Mouse (Mus musculus) C2C12 (cell line): ENCODE measurements around the gene Creg1. TPM values are rescaled to one million over a fixed set of nuclear protein-coding genes. Genes with fewer than 3 reads are reported as not detected.

Experiments
- H3K27me3 ChIP-seq: one replicate; pipeline ENCODE4 v1.6.1; 2011; ENCODE audit not compliant: control insufficient read depth, insufficient read depth, insufficient read length
- H3K36me3 ChIP-seq: one replicate; pipeline ENCODE4 v1.6.1; 2011; ENCODE audit not compliant: control insufficient read depth, insufficient read depth
- H3K4me3 ChIP-seq: one replicate; pipeline ENCODE4 v1.5.1; 2011; ENCODE audit warnings: mild to moderate bottlenecking, control low read depth; ENCODE audit not compliant: poor library complexity, insufficient read depth, severe bottlenecking
- H3K79me2 ChIP-seq: one replicate; pipeline ENCODE4 v1.6.1; 2011; ENCODE audit not compliant: control insufficient read depth, insufficient read depth
- H3K79me3 ChIP-seq: one replicate; pipeline ENCODE4 v1.6.1; 2011; ENCODE audit warnings: low read depth, control low read depth
- H3ac ChIP-seq: one replicate; pipeline ENCODE3; 2011; ENCODE audit warnings: low read depth; ENCODE audit not compliant: control insufficient read depth, insufficient read length
- CEBPB ChIP-seq: IDR thresholded peaks from one replicate; pipeline ENCODE4 v1.6.1; 2011; ENCODE audit warnings: low read depth, mild to moderate bottlenecking, control low read depth, moderate library complexity
- CTCF ChIP-seq: IDR thresholded peaks from one replicate; pipeline ENCODE4 v1.5.1; 2011; ENCODE audit not compliant: control insufficient read depth, insufficient read depth, insufficient read length
- FOSL1 ChIP-seq: IDR thresholded peaks from one replicate; pipeline ENCODE4 v1.8.0; 2011; ENCODE audit warnings: mild to moderate bottlenecking, low read length; ENCODE audit not compliant: poor library complexity, insufficient read depth, severe bottlenecking
- MAX ChIP-seq: IDR thresholded peaks from one replicate; pipeline ENCODE4 v1.6.1; 2011; ENCODE audit warnings: mild to moderate bottlenecking, control low read depth
- MYOD1 ChIP-seq: IDR thresholded peaks from one replicate; pipeline ENCODE4 v1.6.1; 2011; ENCODE audit warnings: low read depth; ENCODE audit not compliant: control insufficient read depth, insufficient read length
- MYOG ChIP-seq: IDR thresholded peaks from one replicate; pipeline ENCODE4 v1.6.1; 2011; ENCODE audit not compliant: control insufficient read depth, insufficient read length; ENCODE audit errors: extremely low read depth
- USF1 ChIP-seq: IDR thresholded peaks from one replicate; pipeline ENCODE4 v1.6.1; 2011; ENCODE audit warnings: low read depth, mild to moderate bottlenecking, control low read depth, moderate library complexity
- polyA plus RNA-seq: library from polyadenylated mRNA; unstranded; fragments of >200 nt; fragmentation: generic; extraction: Trizol; gene quantifications from one replicate; pipeline ENCODE4 v1.2.1, GENCODE M21; 2012; ENCODE audit warnings: missing spikeins

Creg1 gene
- polyA plus RNA-seq, 1 experiment = 21.2 TPM

- Histone ChIP-seq H3ac (no peak overlapping the region), H3K79me2 (no peaks in the 10 kb centered on the region), H3K36me3 (no peaks in the 10 kb centered on the region), H3K79me3 (no peaks in the 10 kb centered on the region), H3K4me3 (no peak overlapping the region), H3K27me3 (peaks cover 15% of the 10 kb centered on the region)
- TF ChIP-seq MAX (no peak), MYOD1 (no peak), CEBPB (no peak), CTCF (no peak), MYOG (no peak), FOSL1 (no peak), USF1 (no peak)
These were observed 40.9 kb upstream of the Creg1 start for GRCm38 (mm10) chr1:165722531-165723123.

- Histone ChIP-seq H3K79me2 (no peaks in the 10 kb centered on the region), H3K79me3 (no peaks in the 10 kb centered on the region), H3K4me3 (no peak overlapping the region), H3K36me3 (no peaks in the 10 kb centered on the region), H3ac (no peak overlapping the region), H3K27me3 (peaks cover 16% of the 10 kb centered on the region)
- TF ChIP-seq USF1 (no peak), FOSL1 (no peak), MYOD1 (no peak), MYOG (no peak), CTCF (no peak), MAX (no peak), CEBPB (no peak)
These were observed 39.1 kb upstream of the Creg1 start for GRCm38 (mm10) chr1:165724219-165725033.

- H3K4me3 ChIP-seq = no peak overlapping the region
- TF ChIP-seq CEBPB (no peak), FOSL1 (no peak), MAX (no peak), CTCF (no peak), USF1 (no peak), MYOG (no peak), MYOD1 (no peak)
- H3K79me2 ChIP-seq = no peaks in the 10 kb centered on the region
- peaks cover 16% of the 10 kb centered on the region for H3K27me3 ChIP-seq
- H3K36me3 ChIP-seq = no peaks in the 10 kb centered on the region
- no peaks in the 10 kb centered on the region for H3K79me3 ChIP-seq
- H3ac ChIP-seq = no peak overlapping the region
These were observed 38.4 kb upstream of the Creg1 start for GRCm38 (mm10) chr1:165725039-165725644.

DNA sequence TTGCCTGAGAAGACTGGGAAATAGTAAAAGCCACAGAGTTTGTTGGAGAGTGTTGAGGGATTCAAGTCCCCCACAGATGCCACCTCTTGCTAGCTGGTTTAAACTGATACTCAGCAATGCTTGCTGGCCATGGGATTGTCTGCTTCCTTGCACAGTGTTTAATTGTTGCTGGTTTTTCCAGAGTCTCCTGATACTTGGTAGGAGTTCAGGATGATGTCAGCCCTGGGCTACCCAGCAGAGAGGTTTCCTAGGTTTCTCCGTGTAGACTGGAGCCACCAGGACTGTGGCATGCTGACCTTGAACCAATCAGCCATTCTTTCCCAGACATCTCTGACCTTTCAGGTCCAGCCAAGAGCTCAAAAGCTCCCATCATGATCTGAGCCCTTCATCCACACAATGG, 36.6 kb upstream of the Creg1 start:
- H3K79me2 ChIP-seq = no peaks in the 10 kb centered on the region
- H3K27me3 ChIP-seq = peaks cover 19% of the 10 kb centered on the region
- TF ChIP-seq MYOD1 (no peak), USF1 (no peak), CEBPB (no peak), CTCF (no peak), MYOG (no peak), FOSL1 (no peak), MAX (no peak)
- H3K36me3 ChIP-seq = no peaks in the 10 kb centered on the region
- H3ac ChIP-seq = no peak overlapping the region
- H3K4me3 ChIP-seq = no peak overlapping the region
- no peaks in the 10 kb centered on the region for H3K79me3 ChIP-seq

- Histone ChIP-seq H3K4me3 (no peak overlapping the region), H3K79me2 (no peaks in the 10 kb centered on the region), H3ac (no peak overlapping the region), H3K79me3 (no peaks in the 10 kb centered on the region), H3K27me3 (peaks cover 19% of the 10 kb centered on the region), H3K36me3 (no peaks in the 10 kb centered on the region)
- TF ChIP-seq FOSL1 (no peak), CEBPB (no peak), MAX (no peak), USF1 (no peak), MYOG (no peak), CTCF (no peak), MYOD1 (no peak)
These were observed 35.4 kb upstream of the Creg1 start for GRCm38 (mm10) chr1:165728057-165728639.
